Mouse (Mus musculus): ENCODE measurements around the gene Gm20388. TPM values are rescaled to one million over a fixed set of nuclear protein-coding genes. Genes with fewer than 3 reads are reported as not detected.

The Gm20388 gene
- total RNA-seq, 1 experiment from 2014 or later, result 18.4 TPM

GRCm38 (mm10) chr8:122812610-122813250 lies 2902.1 kb downstream of the Gm20388 start:
- ATAC-seq (replicated peaks in 1 of 2; ENCODE audit: insufficient read depth in 1 of 2, low FRiP score in 2 of 2, low TSS enrichment in 1 of 2, low read depth in 1 of 2, poor library complexity in 2 of 2, severe bottlenecking in 2 of 2), result peak; percentile 34 to 56; a peak in 1 of 4 replicates

DNA sequence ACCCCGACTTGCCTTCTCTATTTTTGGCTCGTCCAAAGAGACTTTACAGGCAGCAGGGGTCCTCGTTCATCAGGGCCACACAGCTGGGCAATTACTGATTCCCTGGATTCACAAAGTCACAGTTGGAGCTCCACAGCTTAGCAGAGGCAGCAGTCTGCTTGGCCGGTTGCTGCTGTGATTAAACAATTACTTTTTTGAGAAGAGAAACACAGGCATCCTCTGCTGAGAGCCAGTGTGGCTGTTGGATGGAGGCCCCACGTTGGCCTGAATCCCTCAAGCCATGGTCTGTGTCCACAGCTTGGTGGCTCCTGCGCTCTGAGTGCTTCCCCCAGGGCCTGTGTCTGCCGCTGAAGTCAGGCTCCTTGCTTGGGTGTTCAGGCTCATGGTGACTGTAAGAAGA lies 2904.0 kb downstream of the Gm20388 start:
- ATAC-seq (replicated peaks in 1 of 2; ENCODE audit: insufficient read depth in 1 of 2, low FRiP score in 2 of 2, low TSS enrichment in 1 of 2, low read depth in 1 of 2, poor library complexity in 2 of 2, severe bottlenecking in 2 of 2), result no peak

DNA sequence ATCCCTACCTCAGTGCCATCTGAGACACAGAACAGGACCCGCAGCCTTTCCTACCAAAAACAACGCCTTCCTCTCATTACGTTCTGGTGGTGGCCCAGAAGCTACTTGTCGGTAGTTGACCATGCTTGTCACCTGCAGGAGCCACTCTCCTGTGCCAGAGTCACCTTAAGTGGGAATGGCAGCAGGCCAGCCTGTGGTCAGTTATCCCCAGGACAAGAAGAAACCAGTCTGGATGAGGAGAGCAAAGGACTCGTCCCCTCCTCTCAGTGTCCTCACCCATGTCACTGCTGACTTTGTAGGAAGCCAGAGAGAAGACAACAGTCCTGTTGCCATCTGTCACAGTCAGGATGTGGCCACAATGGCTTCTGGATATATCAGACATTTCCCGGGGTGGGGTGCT lies 2906.3 kb downstream of the Gm20388 start:
- no peak for ATAC-seq (replicated peaks in 1 of 2; ENCODE audit: insufficient read depth in 1 of 2, low FRiP score in 2 of 2, low TSS enrichment in 1 of 2, low read depth in 1 of 2, poor library complexity in 2 of 2, severe bottlenecking in 2 of 2)

- no peak for ATAC-seq (replicated peaks in 1 of 2; ENCODE audit: insufficient read depth in 1 of 2, low FRiP score in 2 of 2, low TSS enrichment in 1 of 2, low read depth in 1 of 2, poor library complexity in 2 of 2, severe bottlenecking in 2 of 2)
Observed at GRCm38 (mm10) chr8:122817724-122818496, 2907.3 kb downstream of the Gm20388 start.

DNA sequence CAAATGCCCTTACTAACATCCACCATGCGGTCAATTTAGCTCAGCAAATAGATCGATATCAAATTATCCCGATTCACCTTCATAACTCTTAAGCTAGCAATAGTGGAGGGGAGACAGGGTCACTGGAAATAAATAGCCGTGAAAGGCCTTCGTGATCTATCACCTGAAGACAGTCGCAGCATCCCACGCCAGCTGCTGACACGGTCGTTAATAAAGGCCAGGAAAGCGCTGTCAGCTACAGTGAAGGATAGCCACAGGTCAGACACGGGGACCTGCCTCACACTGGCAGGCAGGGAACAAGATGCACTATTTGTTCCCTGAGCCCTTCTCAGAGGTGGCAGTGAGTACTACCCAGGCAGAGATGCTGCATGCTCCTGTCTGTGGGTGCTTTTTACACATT lies 2909.1 kb downstream of the Gm20388 start:
- no peak for ATAC-seq (replicated peaks in 1 of 2; ENCODE audit: insufficient read depth in 1 of 2, low FRiP score in 2 of 2, low TSS enrichment in 1 of 2, low read depth in 1 of 2, poor library complexity in 2 of 2, severe bottlenecking in 2 of 2)

DNA sequence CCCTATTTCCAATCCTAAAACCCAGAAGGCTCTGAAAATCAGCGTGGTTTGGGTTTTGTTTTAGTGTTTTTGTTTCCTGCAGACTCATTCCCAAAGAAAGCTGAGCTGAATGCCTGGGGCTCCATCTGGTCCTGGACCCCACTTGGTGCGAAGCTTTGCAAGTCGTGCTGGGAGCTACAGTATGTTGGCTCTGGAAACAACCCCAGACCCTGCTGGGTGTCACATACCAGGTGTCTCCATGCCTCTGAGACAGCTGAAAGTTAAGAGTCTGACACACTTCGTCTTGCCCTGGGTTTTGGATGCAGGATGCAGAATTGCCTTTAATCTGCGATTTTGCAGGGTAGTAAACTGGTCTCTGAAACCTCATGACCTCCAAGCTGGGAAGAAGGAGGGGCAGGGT lies 2913.9 kb downstream of the Gm20388 start:
- no peak for ATAC-seq (replicated peaks in 1 of 2; ENCODE audit: insufficient read depth in 1 of 2, low FRiP score in 2 of 2, low TSS enrichment in 1 of 2, low read depth in 1 of 2, poor library complexity in 2 of 2, severe bottlenecking in 2 of 2)

DNA sequence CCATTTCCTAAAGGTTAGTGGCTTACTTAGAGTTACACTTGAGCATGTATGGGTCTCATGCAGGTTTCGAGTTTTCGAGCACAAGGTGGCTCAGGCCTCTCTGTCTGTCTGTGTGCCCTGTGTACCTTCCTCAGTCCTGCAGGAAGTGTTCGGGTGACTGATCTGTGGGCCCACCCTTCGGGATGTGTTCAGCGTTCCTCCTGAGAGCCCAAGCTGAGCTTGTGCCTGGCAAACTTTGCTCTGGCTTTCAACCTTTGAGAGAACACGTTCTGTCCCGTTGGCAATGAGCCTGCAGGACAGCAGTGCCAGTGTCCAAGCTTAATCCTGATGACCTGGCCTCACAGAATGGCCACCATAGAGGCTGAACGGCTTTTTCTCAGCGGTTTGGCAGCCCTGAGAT lies 2914.3 kb downstream of the Gm20388 start:
- no peak for ATAC-seq (replicated peaks in 1 of 2; ENCODE audit: insufficient read depth in 1 of 2, low FRiP score in 2 of 2, low TSS enrichment in 1 of 2, low read depth in 1 of 2, poor library complexity in 2 of 2, severe bottlenecking in 2 of 2)

DNA sequence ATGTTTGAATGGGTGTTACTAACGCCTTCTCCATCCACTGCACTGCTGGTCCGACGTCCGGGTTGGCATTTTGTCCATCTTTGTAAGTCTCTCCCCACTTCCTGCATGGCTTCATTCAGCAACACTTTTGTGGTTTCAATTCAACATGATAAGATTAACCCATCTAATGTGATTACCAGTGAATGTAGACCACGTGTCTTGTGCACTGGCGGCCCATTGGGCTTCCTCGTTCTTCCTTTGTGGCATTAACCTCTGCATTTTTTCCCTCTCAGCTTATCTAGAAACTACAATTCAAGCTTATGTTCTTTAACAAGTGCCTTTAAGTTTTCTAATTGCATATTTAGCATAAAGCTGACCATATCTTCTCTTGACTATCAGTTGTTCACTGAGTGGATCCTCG lies 2914.8 kb downstream of the Gm20388 start:
- ATAC-seq (replicated peaks in 1 of 2; ENCODE audit: insufficient read depth in 1 of 2, low FRiP score in 2 of 2, low TSS enrichment in 1 of 2, low read depth in 1 of 2, poor library complexity in 2 of 2, severe bottlenecking in 2 of 2), result 0 out of 4 replicates have a peak, but pooled peaks of 1 of the 2 experiments have one; percentile 14

DNA sequence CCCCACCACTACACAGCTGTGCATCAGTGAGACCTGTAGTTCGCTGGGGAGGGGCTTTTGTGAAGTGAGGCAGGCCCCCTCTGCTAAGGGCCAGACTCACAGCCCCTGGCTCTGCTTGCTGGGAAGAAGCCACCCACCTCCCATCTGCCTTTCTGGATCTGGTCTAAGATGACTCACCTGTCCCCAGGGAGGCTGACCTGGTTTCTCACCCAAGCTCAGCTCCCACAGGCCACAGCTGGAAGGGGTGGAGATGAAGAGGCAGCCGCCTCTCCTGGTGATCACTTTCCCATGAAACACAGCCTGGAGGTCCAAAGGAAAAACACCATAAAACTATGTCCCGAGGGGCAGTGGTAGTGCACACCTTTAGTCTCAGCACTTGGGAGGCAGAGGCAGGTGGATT lies 2918.8 kb downstream of the Gm20388 start:
- ATAC-seq (replicated peaks in 1 of 2; ENCODE audit: insufficient read depth in 1 of 2, low FRiP score in 2 of 2, low TSS enrichment in 1 of 2, low read depth in 1 of 2, poor library complexity in 2 of 2, severe bottlenecking in 2 of 2), result no peak

- ATAC-seq (replicated peaks in 1 of 2; ENCODE audit: insufficient read depth in 1 of 2, low FRiP score in 2 of 2, low TSS enrichment in 1 of 2, low read depth in 1 of 2, poor library complexity in 2 of 2, severe bottlenecking in 2 of 2), result peak; percentile 82 to 86
Observed at GRCm38 (mm10) chr8:122830349-122831061, 2919.9 kb downstream of the Gm20388 start.

DNA sequence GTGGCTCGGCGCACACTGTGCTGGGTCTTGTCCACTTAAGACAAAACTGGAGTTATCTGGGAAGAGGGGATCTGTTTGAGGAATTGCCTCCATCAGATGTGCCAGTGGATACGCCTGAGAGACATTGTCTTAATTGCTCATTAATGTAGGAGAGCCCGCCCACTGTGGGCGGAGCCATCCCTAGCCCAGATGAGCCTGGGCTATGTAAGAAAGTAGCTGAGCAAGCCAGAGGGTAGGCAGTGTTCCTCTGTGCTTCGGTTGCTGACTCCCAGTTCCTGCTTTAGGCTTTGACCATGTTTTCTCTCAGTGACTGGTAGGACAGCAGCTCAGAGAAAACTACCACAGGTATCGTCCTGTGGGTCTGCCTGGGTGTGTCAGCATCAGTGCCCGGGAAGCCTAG lies 2923.8 kb downstream of the Gm20388 start:
- no peak for ATAC-seq (replicated peaks in 1 of 2; ENCODE audit: insufficient read depth in 1 of 2, low FRiP score in 2 of 2, low TSS enrichment in 1 of 2, low read depth in 1 of 2, poor library complexity in 2 of 2, severe bottlenecking in 2 of 2)

GRCm38 (mm10) chr8:122834971-122835370 lies 2924.3 kb downstream of the Gm20388 start:
- peak; percentile 76 to 79 for ATAC-seq (replicated peaks in 1 of 2; ENCODE audit: insufficient read depth in 1 of 2, low FRiP score in 2 of 2, low TSS enrichment in 1 of 2, low read depth in 1 of 2, poor library complexity in 2 of 2, severe bottlenecking in 2 of 2)

DNA sequence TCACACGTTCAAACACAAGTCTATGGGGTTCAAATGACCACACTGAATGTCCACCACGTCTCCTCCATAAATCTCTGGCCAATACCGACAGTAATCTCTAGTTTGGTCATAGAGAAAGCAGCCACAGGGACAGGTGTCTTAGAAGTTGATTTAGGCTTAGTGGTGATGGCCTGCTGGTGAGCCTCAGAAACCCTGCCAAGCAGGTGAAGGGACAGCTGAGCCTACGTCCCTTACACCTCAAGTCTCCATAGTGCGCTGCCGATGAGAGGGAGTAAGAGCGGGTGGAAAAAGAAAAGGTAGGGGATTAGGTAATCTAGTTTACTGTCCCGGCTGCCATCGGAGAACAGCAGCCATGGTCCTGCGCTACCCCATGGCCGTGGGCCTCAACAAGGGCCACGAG lies 2925.6 kb downstream of the Gm20388 start:
- ATAC-seq (replicated peaks in 1 of 2; ENCODE audit: insufficient read depth in 1 of 2, low FRiP score in 2 of 2, low TSS enrichment in 1 of 2, low read depth in 1 of 2, poor library complexity in 2 of 2, severe bottlenecking in 2 of 2), result no peak

DNA sequence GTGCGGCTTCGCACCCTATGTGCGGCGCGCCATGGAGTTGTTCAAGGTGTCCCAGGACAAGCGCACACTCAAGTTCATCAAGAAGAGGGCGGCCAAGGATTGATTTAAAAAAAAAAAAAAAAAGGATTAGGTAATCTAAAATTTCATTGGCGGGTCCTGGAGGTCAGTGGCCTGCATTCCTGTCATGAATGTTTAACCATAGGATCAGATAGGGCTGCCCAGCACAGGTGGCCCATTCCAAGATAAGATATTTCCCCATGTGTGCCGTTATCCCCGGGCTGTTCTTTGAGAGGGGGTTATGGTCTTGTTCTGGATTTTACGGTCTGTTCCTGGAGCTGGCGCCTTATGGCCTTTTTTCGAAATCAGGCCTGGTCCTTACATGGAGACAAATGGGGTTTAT lies 2926.1 kb downstream of the Gm20388 start:
- ATAC-seq (replicated peaks in 1 of 2; ENCODE audit: insufficient read depth in 1 of 2, low FRiP score in 2 of 2, low TSS enrichment in 1 of 2, low read depth in 1 of 2, poor library complexity in 2 of 2, severe bottlenecking in 2 of 2), result no peak

- no peak for ATAC-seq (replicated peaks in 1 of 2; ENCODE audit: insufficient read depth in 1 of 2, low FRiP score in 2 of 2, low TSS enrichment in 1 of 2, low read depth in 1 of 2, poor library complexity in 2 of 2, severe bottlenecking in 2 of 2)
Observed at GRCm38 (mm10) chr8:122844161-122844560, 2933.5 kb downstream of the Gm20388 start.

GRCm38 (mm10) chr8:122845662-122846061 lies 2935.0 kb downstream of the Gm20388 start:
- ATAC-seq (replicated peaks in 1 of 2; ENCODE audit: insufficient read depth in 1 of 2, low FRiP score in 2 of 2, low TSS enrichment in 1 of 2, low read depth in 1 of 2, poor library complexity in 2 of 2, severe bottlenecking in 2 of 2), result no peak

GRCm38 (mm10) chr8:122847829-122848561 lies 2937.4 kb downstream of the Gm20388 start, which contains the start of gene Cdh15:
TSS of gene Cdh15 (plus strand) at chr8:122847966.
- ATAC-seq (replicated peaks in 1 of 2; ENCODE audit: insufficient read depth in 1 of 2, low FRiP score in 2 of 2, low TSS enrichment in 1 of 2, low read depth in 1 of 2, poor library complexity in 2 of 2, severe bottlenecking in 2 of 2), result peak; percentile 63 to 64; a peak in 3 of 4 replicates
